Mouse (Mus musculus) cerebellum, postnatal 10 days (tissue): ENCODE data around the gene Vmn2r24.
"Not testable (repeated sequence)": the region's sequence is repeated elsewhere in the genome, so short reads cannot be mapped to it uniquely, and the experiment has no call there.

ENCODE experiments used
- DNase-seq, 2 experiments: peaks; one replicate each; pipeline ENCODE4 v3.0.0; 2021; ENCODE audit warnings: mixed read lengths in 2 of 2

Vmn2r24 gene

DNA sequence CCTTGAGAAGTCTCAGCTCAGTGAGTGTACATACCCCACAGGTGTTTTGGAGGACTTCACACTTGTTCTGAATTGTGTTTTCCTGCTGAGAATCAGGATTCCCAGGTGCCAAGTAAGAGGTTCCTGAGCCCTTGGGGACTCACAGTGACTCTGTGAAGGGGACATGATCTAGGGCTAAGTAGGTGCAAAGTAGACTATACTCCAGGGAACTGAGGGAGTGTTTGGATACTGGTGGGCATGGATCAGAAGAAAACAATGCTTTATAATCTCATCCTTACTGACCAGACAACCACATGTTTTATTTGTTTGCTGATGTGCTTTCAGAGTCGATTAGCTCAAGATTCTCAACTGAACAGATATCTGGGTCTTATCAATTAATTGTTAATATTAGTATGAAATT lies at the start of gene Vmn2r24:
Gene Vmn2r24 (plus strand): TSS at position 301 of the 400 bp plus-strand sequence.
- DNase-seq = no peak

GRCm38 (mm10) chr6:123770031-123770430 lies 8.6 kb upstream of the Vmn2r24 start:
- no peak for DNase-seq

GRCm38 (mm10) chr6:123784857-123785256 lies 6.2 kb downstream of the Vmn2r24 start:
- DNase-seq = no peak

DNA sequence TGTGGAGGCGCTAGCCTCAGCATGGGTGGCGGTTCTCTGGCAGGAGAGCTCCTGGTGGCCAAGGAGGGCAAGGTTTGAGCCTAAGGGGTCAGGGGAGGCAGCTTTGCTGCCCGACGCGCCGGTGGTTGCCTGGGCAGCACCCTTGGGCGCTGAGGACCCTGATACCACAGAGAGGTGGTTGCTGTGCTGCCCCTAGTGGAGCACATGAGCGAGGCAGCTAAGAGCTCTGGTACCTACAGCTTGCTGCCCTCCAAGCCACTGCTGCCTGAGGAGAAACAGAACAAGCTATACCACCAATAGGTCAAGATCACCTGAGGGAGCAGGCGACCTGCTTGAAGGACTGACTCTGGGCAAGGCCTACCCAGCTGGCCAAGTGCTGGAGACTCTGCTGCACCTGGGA lies 15.1 kb downstream of the Vmn2r24 start:
- peak in 1 of 2 experiments; percentile 1 for DNase-seq

GRCm38 (mm10) chr6:123810291-123810690 lies 31.6 kb downstream of the Vmn2r24 start:
- DNase-seq = not testable (repeated sequence)

DNA sequence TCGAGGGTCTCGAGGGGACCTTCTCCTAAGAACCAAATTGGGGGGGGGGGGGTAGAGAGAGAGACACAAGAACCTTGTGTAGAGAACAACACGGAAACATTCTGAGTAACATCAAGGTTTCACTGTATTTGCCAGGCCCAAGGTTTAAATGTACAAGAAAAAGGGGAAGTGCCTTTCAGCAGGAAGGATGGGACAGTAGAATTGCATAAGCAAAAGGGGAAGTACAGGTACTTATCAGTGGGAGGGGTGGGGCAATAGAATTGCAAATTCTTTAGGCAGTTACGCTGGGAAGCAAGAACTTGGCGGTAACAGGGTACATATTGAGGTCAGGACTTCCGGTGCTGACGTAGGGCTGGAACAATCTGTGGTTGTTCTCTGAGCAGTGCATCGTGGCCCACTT lies 41.3 kb downstream of the Vmn2r24 start:
- DNase-seq = no peak

DNA sequence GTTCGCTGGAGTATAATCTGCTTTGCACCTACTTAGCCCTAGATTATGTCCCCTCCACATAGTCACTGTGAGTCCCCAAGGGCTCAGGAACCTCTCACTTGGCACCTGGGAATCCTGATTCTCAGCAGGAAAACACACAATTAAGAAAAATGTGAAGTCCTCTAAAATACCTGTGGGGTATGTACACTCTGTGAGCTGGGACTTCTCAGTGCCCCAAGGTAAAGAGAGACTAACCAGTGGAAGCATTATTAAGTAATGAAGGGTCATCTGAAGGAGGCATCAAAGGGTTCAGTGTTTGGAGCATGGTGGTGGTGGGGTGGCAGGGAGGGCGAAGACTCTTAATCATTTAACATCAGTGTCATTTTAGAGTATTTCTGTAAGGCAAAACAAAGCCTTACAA lies 74.7 kb downstream of the Vmn2r24 start, which contains the start of gene Vmn2r25:
Gene Vmn2r25 (minus strand): TSS at position 101 of the 400 bp plus-strand sequence.
- DNase-seq = not testable (repeated sequence)
